Mouse (Mus musculus) heart, adult 2 months (tissue): Measurements from ENCODE around the gene Spata46. TPM values are rescaled to one million over a fixed set of nuclear protein-coding genes. Genes with fewer than 3 reads are reported as not detected.

Source experiments
- DNase-seq, 2 experiments: peaks; one replicate each; pipeline ENCODE4 v3.0.0; 2021
- H3K27ac ChIP-seq: fragments of 200-600 bp; 2 replicates; pipeline ENCODE4 v1.8.1; 2022
- H3K27me3 ChIP-seq: fragments of 200-500 bp; 2 replicates; pipeline ENCODE4 v1.6.1; 2012; ENCODE audit warnings: mild to moderate bottlenecking, low read length, inconsistent platforms, mixed read lengths; ENCODE audit not compliant: control insufficient read depth, insufficient read depth
- H3K36me3 ChIP-seq: fragments of 200-500 bp; 2 replicates; pipeline ENCODE4 v1.6.1; 2012; ENCODE audit warnings: low read length, inconsistent platforms; ENCODE audit not compliant: control insufficient read depth, insufficient read depth
- H3K4me1 ChIP-seq: fragments of 200-500 bp; 2 replicates; pipeline ENCODE4 v1.6.1; 2011; ENCODE audit warnings: low read length; ENCODE audit not compliant: control insufficient read depth, insufficient read depth
- H3K4me3 ChIP-seq: fragments of 200-600 bp; 2 replicates; pipeline ENCODE4 v1.8.1; 2022
- H3K79me2 ChIP-seq: fragments of 200-500 bp; replicated peaks from 2 replicates; pipeline ENCODE4 v1.6.1; 2012; ENCODE audit warnings: mild to moderate bottlenecking, inconsistent platforms, low read length, moderate library complexity, mixed read lengths; ENCODE audit not compliant: control insufficient read depth, insufficient read depth
- H3K9ac ChIP-seq: fragments of 200-500 bp; 2 replicates; pipeline ENCODE4 v1.6.1; 2012; ENCODE audit warnings: low read depth, mild to moderate bottlenecking, control low read depth, inconsistent platforms, low read length, mixed read lengths
- CTCF ChIP-seq: fragments of 200-600 bp; IDR thresholded peaks from 2 replicates; pipeline ENCODE4 v1.8.1; 2022; ENCODE audit warnings: antibody characterized with exemption, mild to moderate bottlenecking, moderate library complexity
- EP300 ChIP-seq: fragments of 200-500 bp; IDR thresholded peaks from 2 replicates; pipeline ENCODE4 v1.6.1; 2011; ENCODE audit warnings: low read depth, low read length, control low read depth; ENCODE audit not compliant: insufficient read depth
- POLR2A ChIP-seq: fragments of 200-500 bp; IDR thresholded peaks from 2 replicates; pipeline ENCODE4 v1.6.1; 2011; ENCODE audit warnings: mild to moderate bottlenecking, low read depth, low read length, control low read depth; ENCODE audit not compliant: insufficient read depth
- WGBS: fragments of 180-500 bp; shearing (Covaris S2); methylation state at CpG from one replicate; pipeline ENCODE4 v1.1.7; 2018; 5-methylcytosine and 5-hydroxymethylcytosine counted together
- intact Hi-C: fragments of 180-260 bp; cut with DNase I; formaldehyde crosslinking; loops from one replicate; pipeline ENCODE4 v1.15.1; 2025
- polyA plus RNA-seq: library from polyadenylated mRNA; depleted of rRNA; stranded (reverse); fragments of >200 nt; gene quantifications from 2 replicates; pipeline ENCODE4 v1.2.3, GENCODE M21; 2012; rRNA removed
- total RNA-seq, 2 experiments: library from RNA; stranded (reverse); gene quantifications; 2 replicates each; pipeline ENCODE4 v1.2.3; 2021

Spata46 gene
- total and polyA plus RNA-seq, 3 experiments, result 0.51 TPM; not detected in 2

GRCm38 (mm10) chr1:170343906-170344305 is 35.3 kb downstream of the Spata46 start:
- Histone ChIP-seq H3K79me2 (no peaks in the 10 kb centered on the region), H3K9ac (no peak overlapping the region), H3K27me3 (no peaks in the 10 kb centered on the region), H3K36me3 (no peaks in the 10 kb centered on the region), H3K4me3 (no peak overlapping the region), H3K27ac (no peak overlapping the region), H3K4me1 (no peaks in the 10 kb centered on the region)
- intact Hi-C loops, result no loop called here
- WGBS, result over 99% methylated on average over 4 of the region's 4 CpGs
- DNase-seq, result no peak
- TF ChIP-seq EP300 (no peak), POLR2A (no peak), CTCF (no peak)

DNA sequence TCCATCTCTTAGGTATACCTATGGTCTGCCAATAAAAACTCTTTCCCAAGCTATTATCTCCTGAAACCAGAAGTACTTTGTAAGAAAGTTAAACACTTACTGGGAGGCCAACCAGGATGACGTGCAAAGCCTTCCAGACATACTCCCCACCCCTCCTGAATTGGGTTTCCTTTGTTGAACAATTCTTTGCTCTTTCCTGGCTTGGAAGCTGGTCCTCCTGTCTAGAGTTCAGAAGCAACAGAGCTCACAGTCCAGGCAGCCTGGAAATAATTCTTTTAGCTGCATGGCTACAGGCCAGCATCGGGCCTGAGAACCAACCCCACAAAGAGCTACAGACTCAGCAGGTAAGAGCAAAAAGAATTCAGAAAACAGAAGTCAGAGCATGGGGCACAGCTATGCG is 37.7 kb downstream of the Spata46 start:
- no peaks in the 10 kb centered on the region for H3K27me3 ChIP-seq
- DNase-seq, result peak in 1 of 2 experiments; percentile 7
- H3K79me2 ChIP-seq, result no peaks in the 10 kb centered on the region
- intact Hi-C loops, result no loop called here
- H3K36me3 ChIP-seq, result no peaks in the 10 kb centered on the region
- no peak overlapping the region for H3K4me3 ChIP-seq
- no peaks in the 10 kb centered on the region for H3K4me1 ChIP-seq
- H3K27ac ChIP-seq, result no peak overlapping the region
- 59% methylated on average over 3 of the region's 3 CpGs for WGBS
- H3K9ac ChIP-seq, result no peak overlapping the region
- TF ChIP-seq POLR2A (no peak), CTCF (no peak), EP300 (no peak)

- no peak for TF ChIP-seq CTCF
- no peak for TF ChIP-seq POLR2A
- no peak for TF ChIP-seq EP300
- Histone ChIP-seq H3K4me3 (no peak overlapping the region), H3K27ac (no peak overlapping the region), H3K79me2 (no peaks in the 10 kb centered on the region), H3K27me3 (no peaks in the 10 kb centered on the region), H3K36me3 (no peaks in the 10 kb centered on the region), H3K4me1 (no peaks in the 10 kb centered on the region), H3K9ac (no peak overlapping the region)
- DNase-seq, result no peak
- intact Hi-C loops, result loop anchor here (5.0 kb wide), 1 partner anchor 86 kb away; no protein-coding TSS in a partner anchor
These were observed 42.5 kb downstream of the Spata46 start for GRCm38 (mm10) chr1:170351080-170351479.

GRCm38 (mm10) chr1:170353335-170353734 is 44.7 kb downstream of the Spata46 start:
- 83% methylated on average over 3 of the region's 3 CpGs for WGBS
- H3K27ac ChIP-seq, result no peak overlapping the region
- H3K4me3 ChIP-seq, result no peak overlapping the region
- no peaks in the 10 kb centered on the region for H3K4me1 ChIP-seq
- H3K27me3 ChIP-seq, result no peaks in the 10 kb centered on the region
- H3K9ac ChIP-seq, result no peak overlapping the region
- TF ChIP-seq POLR2A (no peak), EP300 (no peak), CTCF (no peak)
- H3K79me2 ChIP-seq, result no peaks in the 10 kb centered on the region
- intact Hi-C loops, result loop anchor here (5.0 kb wide), 1 partner anchor 84 kb away; no protein-coding TSS in a partner anchor
- no peaks in the 10 kb centered on the region for H3K36me3 ChIP-seq
- DNase-seq, result no peak

GRCm38 (mm10) chr1:170360183-170360915 is 51.7 kb downstream of the Spata46 start:
- no peaks in the 10 kb centered on the region for H3K27me3 ChIP-seq
- TF ChIP-seq POLR2A (no peak), CTCF (no peak), EP300 (no peak)
- no peak for DNase-seq
- intact Hi-C loops, result no loop called here
- H3K27ac ChIP-seq, result no peak overlapping the region
- 81% methylated on average over 10 of the region's 10 CpGs for WGBS
- no peaks in the 10 kb centered on the region for H3K4me1 ChIP-seq
- no peak overlapping the region for H3K4me3 ChIP-seq
- H3K79me2 ChIP-seq, result no peaks in the 10 kb centered on the region
- no peaks in the 10 kb centered on the region for H3K36me3 ChIP-seq
- H3K9ac ChIP-seq, result no peak overlapping the region

Other genes starting within 250 kb of the Spata46 start
- gene Ddr2, start 198.0 kb upstream of the Spata46 start, total RNA-seq, result 10 to 100 TPM; 21.9 to 22.5 TPM
- 10.3 and 22.8 TPM in 2 replicates for gene Ddr2, start 198.0 kb upstream of the Spata46 start, polyA plus RNA-seq
- 10 to 100 TPM; 51.6 to 55.2 TPM for gene Uap1, start 133.8 kb upstream of the Spata46 start, total RNA-seq
- gene Uap1, start 133.8 kb upstream of the Spata46 start, polyA plus RNA-seq, result 21.6 and 39.9 TPM in 2 replicates
- gene Uhmk1, start 93.4 kb upstream of the Spata46 start, total RNA-seq, result 10 to 100 TPM; 21.7 to 23.4 TPM
- 6.5 and 14.9 TPM in 2 replicates for gene Uhmk1, start 93.4 kb upstream of the Spata46 start, polyA plus RNA-seq
- gene Sh2d1b2, start 76.1 kb upstream of the Spata46 start, total RNA-seq, result not detected
- gene Sh2d1b2, start 76.1 kb upstream of the Spata46 start, polyA plus RNA-seq, result not detected in 2 replicates
- under 1 TPM; 0.09 to 0.18 TPM for gene Sh2d1b1, start 31.5 kb upstream of the Spata46 start, total RNA-seq
- 0.14 TPM in 1 of 2 replicates, not detected in the other for gene Sh2d1b1, start 31.5 kb upstream of the Spata46 start, polyA plus RNA-seq
- gene Gm7694, start 2.5 kb upstream of the Spata46 start, total RNA-seq, result 1 to 10 TPM; 9.2 to 9.3 TPM
- gene Gm7694, start 2.5 kb upstream of the Spata46 start, polyA plus RNA-seq, result 7.7 and 7.9 TPM in 2 replicates